Mouse (Mus musculus): ENCODE measurements around the gene Pik3c2g.

The Pik3c2g gene

DNA sequence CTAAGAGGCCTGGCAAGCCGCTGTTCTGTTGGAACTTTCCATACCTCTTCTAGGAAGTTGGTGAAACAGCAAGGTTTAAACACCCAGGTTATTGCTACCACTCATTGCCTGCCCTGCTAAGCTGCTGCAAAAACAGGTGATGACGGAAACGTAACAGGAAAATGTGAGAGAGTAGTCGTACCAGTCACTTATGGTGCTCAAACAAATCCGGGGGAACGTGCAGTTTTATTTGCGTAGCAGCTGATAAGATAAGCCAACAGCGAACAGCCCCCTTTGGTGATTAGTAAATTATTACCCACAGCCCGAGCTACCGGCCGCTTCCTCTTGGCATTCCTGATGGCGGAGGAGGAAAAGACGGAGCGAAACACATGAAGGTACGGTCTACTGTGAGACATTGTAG is at the start of gene Pik3c2g:
Gene Pik3c2g, plus strand, starts transcription at position 330 of the 400 bp plus-strand sequence.
- no peak for DNase-seq

GRCm38 (mm10) chr6:139538469-139538868 is 48.6 kb upstream of the Pik3c2g start:
- no peak for DNase-seq

DNA sequence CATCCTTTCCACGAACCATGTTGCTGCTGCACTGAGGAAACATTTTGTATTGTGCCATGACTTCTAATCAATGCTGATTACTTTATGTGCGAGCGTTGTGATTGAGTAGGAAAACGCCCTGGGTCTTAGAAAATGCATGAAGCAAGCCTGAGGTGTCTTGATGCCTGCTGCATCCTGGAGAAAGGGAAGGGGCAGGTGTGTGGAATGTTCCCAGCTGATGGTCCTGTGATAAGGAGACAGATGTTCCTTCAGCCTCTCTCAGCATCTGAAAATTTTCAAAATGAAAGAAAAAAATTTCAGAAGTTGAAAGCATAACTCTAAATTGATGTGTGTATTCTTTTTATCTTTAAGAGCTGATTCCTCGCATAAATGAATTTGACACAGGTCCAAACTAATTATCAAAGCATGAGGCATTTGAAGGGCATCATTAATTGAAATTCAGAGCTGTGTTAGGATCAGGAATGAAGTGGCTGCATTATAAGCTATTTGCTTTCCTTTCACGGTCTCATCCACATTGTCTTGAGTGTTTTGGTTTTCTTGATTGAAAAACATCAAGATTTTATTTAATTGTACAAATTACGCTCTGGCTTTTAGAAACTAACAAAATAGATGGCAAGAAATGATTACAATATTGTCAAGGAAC is 31.4 kb upstream of the Pik3c2g start:
- DNase-seq: no peak

- no peak for DNase-seq
Measured at GRCm38 (mm10) chr6:139569211-139569610, 17.8 kb upstream of the Pik3c2g start.

GRCm38 (mm10) chr6:139575854-139576253 is 11.2 kb upstream of the Pik3c2g start:
- DNase-seq: no peak

GRCm38 (mm10) chr6:139576261-139577014 is 10.6 kb upstream of the Pik3c2g start:
- no peak for DNase-seq

GRCm38 (mm10) chr6:139577026-139577861 is 9.8 kb upstream of the Pik3c2g start:
- no peak for DNase-seq

- no peak for DNase-seq
Measured at GRCm38 (mm10) chr6:139587478-139587877, 457 bp downstream of the Pik3c2g start.

DNA sequence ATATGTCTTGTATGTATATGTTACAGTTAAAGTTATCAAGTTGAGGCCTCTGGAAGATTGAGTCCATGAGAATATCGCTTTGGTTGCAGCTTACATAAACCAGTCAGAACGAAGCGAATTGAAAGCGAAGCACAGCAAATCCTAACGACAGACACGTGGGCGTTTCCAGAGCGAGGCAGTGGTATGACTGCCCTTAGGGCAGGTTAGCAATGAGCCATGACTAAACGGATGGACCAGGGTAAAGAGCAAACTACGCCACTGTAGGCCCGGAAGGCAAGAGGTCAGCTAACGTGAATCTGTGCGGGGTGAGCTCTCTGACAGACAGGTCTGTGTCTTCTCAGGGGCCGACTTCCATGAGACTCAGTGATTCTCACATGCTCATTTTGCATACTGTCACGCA is 1.4 kb downstream of the Pik3c2g start:
- DNase-seq: no peak

GRCm38 (mm10) chr6:139589291-139589690 is 2.3 kb downstream of the Pik3c2g start:
- DNase-seq: peak; percentile 29 to 30

- no peak for DNase-seq
Measured at GRCm38 (mm10) chr6:139589854-139590253, 2.8 kb downstream of the Pik3c2g start.

DNA sequence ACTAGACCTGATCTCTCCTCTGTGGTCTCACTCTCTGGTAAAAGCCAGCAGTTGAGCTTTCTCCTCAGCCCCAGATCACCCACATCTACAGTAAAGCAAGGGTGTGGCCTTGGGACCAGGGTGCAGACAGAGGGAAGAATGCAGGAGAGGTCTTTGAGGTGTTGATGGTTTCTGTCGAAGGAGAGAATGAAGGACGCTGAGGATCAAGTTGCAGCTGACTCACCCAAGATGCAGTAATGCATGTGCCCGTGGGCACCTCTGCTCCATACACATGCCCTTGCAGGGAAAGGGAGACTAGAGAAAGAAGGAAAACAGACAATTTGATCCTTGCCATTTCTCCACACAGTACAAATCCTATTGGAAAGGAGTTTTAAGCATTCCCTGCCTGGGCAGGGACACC is 5.1 kb downstream of the Pik3c2g start:
- DNase-seq: no peak

DNA sequence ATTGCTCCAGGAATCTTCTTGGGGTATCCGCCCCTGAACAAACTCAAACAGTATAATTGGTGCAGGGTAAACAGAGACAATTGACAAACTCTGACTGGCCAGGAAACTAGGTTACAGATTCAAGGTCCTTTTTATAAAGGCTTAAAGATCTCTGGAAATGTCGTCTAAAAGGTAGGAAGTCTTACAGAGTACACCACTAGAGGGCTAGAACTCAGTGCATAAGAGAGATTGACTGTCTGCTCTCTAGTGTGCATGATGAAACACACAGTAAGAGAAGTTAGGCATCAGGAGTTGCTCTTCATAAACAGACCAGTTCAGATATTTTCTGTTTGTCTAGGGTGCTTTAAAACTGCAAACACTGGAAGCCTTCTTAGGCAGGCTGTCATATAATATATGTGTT is 9.4 kb downstream of the Pik3c2g start:
- DNase-seq: no peak

GRCm38 (mm10) chr6:139599216-139599615 is 12.2 kb downstream of the Pik3c2g start:
- no peak for DNase-seq

GRCm38 (mm10) chr6:139618774-139619173 is 31.8 kb downstream of the Pik3c2g start:
- no peak for DNase-seq

DNA sequence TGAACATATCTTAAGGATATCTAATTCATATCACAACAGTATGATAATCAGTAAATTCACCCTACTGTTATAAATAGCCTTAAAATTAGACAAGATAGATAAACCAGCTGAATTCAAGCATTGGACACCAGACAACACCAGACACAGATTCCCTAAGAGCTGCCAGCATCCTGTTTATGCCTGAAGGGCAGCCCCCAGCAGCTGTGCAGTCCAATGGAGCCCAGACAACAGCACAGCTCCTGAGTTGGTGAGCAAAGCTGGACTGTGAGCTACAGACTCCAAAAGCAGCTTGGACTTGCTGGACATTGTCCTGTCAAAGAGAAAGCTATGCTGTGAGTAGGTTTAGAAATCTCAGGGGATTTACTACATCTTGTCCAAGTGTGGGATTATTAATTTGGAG is 37.7 kb downstream of the Pik3c2g start:
- DNase-seq: no peak

GRCm38 (mm10) chr6:139634561-139634960 is 47.5 kb downstream of the Pik3c2g start:
- DNase-seq: no peak

DNA sequence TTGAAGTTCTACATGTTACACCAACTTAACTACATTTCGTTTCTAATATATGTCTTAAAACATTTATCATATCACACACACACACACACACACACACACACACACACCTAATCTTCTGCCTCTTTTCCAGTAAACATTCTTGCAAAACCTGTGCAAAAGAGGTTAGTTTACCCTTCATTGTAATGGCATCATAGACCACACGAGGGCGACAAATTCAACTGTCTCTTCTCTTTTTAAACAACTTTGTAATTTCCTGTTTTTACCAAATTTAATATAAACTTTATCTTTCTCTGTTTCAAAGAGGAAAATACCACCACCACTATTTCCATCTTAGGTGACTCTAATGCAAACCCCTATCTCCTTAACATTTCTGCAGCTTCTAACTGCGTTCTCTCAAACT is 68.4 kb downstream of the Pik3c2g start:
- DNase-seq: peak in 1 of 2 experiments; percentile 3

DNA sequence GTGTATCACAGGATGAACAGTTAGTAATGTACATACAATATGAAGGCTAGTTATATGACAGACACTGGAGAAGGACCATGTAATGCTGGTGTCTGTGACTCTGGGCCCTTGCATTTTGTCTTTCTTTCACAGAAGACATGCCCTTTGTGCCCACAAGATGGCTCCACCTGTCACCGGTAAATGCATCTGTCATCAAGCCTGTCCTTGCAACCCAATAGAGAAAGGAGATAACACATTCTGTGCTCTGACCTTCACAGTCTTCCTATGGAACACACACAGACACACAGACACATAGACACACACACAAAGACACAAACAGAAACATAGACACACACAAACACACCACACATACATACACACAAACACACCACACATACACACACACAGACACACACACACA is 75.4 kb downstream of the Pik3c2g start:
- DNase-seq: peak in 1 of 2 experiments; percentile 3

- DNase-seq: no peak
Measured at GRCm38 (mm10) chr6:139718416-139718984, 131.5 kb downstream of the Pik3c2g start.

- DNase-seq: no peak
Measured at GRCm38 (mm10) chr6:139719639-139720221, 132.7 kb downstream of the Pik3c2g start.

DNA sequence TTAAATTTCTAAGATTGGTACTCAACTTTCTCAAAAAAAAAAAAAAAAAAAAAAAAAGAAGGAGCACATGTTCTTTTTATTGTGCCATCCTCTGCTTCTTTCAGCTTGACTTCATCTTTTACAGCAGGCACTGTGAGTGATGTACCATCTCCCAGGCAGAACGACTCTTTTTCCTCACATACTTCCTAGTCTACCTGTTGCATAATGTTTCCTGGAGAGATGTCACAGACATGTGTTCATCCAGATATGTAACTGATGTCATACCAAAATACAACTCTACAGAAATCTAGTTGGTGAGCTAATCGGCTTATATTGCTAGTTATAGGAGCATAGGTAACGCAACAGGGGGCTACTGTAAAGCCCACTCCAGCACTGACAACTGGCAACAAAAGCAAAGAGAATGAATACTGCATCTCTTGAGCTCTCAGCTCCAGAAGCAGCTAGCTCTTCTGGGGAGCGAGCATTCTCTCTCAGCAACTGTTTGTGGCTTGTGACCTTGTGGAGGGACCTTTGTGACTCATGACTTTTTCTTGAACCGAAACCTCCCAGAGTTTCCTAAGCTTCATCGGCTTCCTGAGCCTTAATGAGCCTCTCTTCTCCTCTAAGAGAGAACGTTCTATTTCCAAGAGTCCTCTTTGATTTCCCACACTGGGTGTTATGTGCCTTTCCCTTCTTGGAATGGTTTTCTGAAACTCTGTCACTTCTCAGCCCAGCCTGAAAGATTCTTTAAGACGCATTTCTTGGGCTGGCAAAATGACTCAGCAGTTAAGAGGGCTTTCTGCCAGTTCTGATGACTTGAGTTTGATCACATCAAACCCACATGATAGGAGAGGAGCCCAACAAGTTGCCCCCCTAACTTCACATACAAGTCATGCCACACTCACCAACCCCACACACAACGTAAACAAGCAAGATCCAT is 148.9 kb downstream of the Pik3c2g start:
- no peak for DNase-seq
